ENCODE assay signal across 15 mouse cellular contexts in the genomic region with DNA sequence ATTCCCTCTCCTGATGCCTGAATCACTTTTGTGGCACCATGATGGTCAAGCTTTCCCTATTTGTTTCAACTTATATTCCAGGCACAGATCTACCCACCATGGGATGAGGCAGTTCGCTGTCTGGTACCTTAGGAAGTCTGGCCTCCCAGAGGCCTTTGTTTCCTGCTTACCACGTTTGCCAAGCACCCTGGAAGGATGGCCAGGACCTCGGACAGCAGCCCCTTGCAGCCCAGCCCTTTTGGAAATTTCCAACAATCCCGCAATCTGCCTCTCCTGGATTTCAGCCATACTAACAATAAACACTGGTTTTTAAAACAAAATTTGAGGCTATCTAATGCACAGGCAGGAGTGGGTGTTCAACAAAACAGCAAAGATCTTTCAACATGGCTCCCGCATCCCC.
DNase-seq lines count a peak whose midpoint lies in the region; ATAC-seq and TF ChIP-seq lines count a peak whose summit lies in the region.
"Had no signal": no experiment of that assay in that cellular context is flagged by ENCODE, and none has a peak within 500 bp of the region (broad histone marks: within the 10 kb centered on the region; RNA-seq: fewer than 3 reads in every experiment).

No protein-coding gene starts in this region.

- H3ac ChIP-seq in myocyte (ENCODE audit: control insufficient read depth, insufficient read length) = no peak overlapping the region

- no peak overlapping the region for H3K9ac ChIP-seq in kidney, postnatal 0 days (ENCODE audit: low read depth, low read length)
- H3K9ac ChIP-seq in forebrain, embryonic 14.5 days (ENCODE audit: low read length) = no peak overlapping the region
- H3K9ac ChIP-seq: heart, embryonic 12.5 days; hindbrain, embryonic 15.5 days; liver, embryonic 12.5 days had no signal

- H3K9me3 ChIP-seq in kidney, postnatal 0 days (replicated peaks; ENCODE audit: low read length) = no peaks in the 10 kb centered on the region
- no peaks in the 10 kb centered on the region for H3K9me3 ChIP-seq in forebrain, embryonic 14.5 days (replicated peaks; ENCODE audit: control insufficient read depth, low read length)
- H3K9me3 ChIP-seq: heart, embryonic 12.5 days; hindbrain, embryonic 15.5 days; megakaryocyte, embryonic 14.5 days had no signal

- H3K4me3 ChIP-seq in kidney, postnatal 0 days (replicated peaks; ENCODE audit: low read depth, low read length) = no peak overlapping the region
- H3K4me3 ChIP-seq in myocyte = no peak overlapping the region
- no peak overlapping the region for H3K4me3 ChIP-seq in forebrain, embryonic 14.5 days (ENCODE audit: low read depth, low read length)
- H3K4me3 ChIP-seq: heart, embryonic 12.5 days; hindbrain, embryonic 15.5 days; left cerebral cortex, adult 2 months; liver, embryonic 12.5 days; megakaryocyte, embryonic 14.5 days had no signal

- H3K36me3 ChIP-seq in kidney, postnatal 0 days (ENCODE audit: insufficient read depth, low read length) = no peaks in the 10 kb centered on the region
- no peaks in the 10 kb centered on the region for H3K36me3 ChIP-seq in myocyte (ENCODE audit: control insufficient read depth, insufficient read depth)
- H3K36me3 ChIP-seq in forebrain, embryonic 14.5 days (ENCODE audit: control insufficient read depth, insufficient read depth, low read length) = no peaks in the 10 kb centered on the region
- H3K36me3 ChIP-seq: heart, embryonic 12.5 days; hindbrain, embryonic 15.5 days; liver, embryonic 12.5 days had no signal

- TF ChIP-seq CTCF in kidney, postnatal 0 days (IDR thresholded peaks at IDR 0.05; ENCODE audit: low read depth) = no peak

- H3K4me2 ChIP-seq in kidney, postnatal 0 days (ENCODE audit: low read length) = no peak overlapping the region
- H3K4me2 ChIP-seq in myocyte (ENCODE audit: low read depth) = no peak overlapping the region
- no peak overlapping the region for H3K4me2 ChIP-seq in forebrain, embryonic 14.5 days (ENCODE audit: low read length)
- H3K4me2 ChIP-seq: heart, embryonic 12.5 days; hindbrain, embryonic 15.5 days; liver, embryonic 12.5 days had no signal

- ATAC-seq in kidney, postnatal 0 days (replicated peaks; ENCODE audit: low FRiP score, low read depth) = no peak
- ATAC-seq in monocyte, adult 5-6 weeks (replicated peaks; ENCODE audit: insufficient number of reproducible peaks, low FRiP score, low TSS enrichment, poor library complexity, severe bottlenecking) = no peak
- no peak for ATAC-seq in forebrain, embryonic 14.5 days
- ATAC-seq: liver, embryonic 12.5 days had no signal

- no peaks in the 10 kb centered on the region for H3K27me3 ChIP-seq in kidney, postnatal 0 days (ENCODE audit: insufficient read depth, low read length)
- peaks cover 19% of the 10 kb centered on the region for H3K27me3 ChIP-seq in myocyte (ENCODE audit: control insufficient read depth, insufficient read depth, insufficient read length)
- H3K27me3 ChIP-seq in forebrain, embryonic 14.5 days (replicated peaks; ENCODE audit: control insufficient read depth, insufficient read depth, low read length) = no peaks in the 10 kb centered on the region
- H3K27me3 ChIP-seq: heart, embryonic 12.5 days; hindbrain, embryonic 15.5 days; liver, embryonic 12.5 days had no signal

- no peaks in the 10 kb centered on the region for H3K4me1 ChIP-seq in kidney, postnatal 0 days (replicated peaks; ENCODE audit: insufficient read depth, low read length)
- H3K4me1 ChIP-seq in forebrain, embryonic 14.5 days (ENCODE audit: control insufficient read depth, insufficient read depth, low read length) = peaks cover 1% of the 10 kb centered on the region; the same call in 1 of the 2 replicates
- H3K4me1 ChIP-seq: heart, embryonic 12.5 days; hindbrain, embryonic 15.5 days; liver, embryonic 12.5 days; megakaryocyte, embryonic 14.5 days had no signal

- TF ChIP-seq POLR2A in myocyte (IDR thresholded peaks at IDR 0.05; ENCODE audit: insufficient read length, low read depth) = no peak

- no peaks in the 10 kb centered on the region for H3K79me2 ChIP-seq in myocyte (ENCODE audit: control insufficient read depth, insufficient read depth)

- peak; percentile 65 for DNase-seq in kidney, postnatal 0 days (ENCODE audit: low spot score)
- DNase-seq in kidney, adult 9 months = no peak
- DNase-seq in retina, embryonic 14.5 days (ENCODE audit: low spot score) = peak; percentile 34
- DNase-seq in retina, postnatal 1 day = no peak
- DNase-seq in embryo, embryonic 10.5 days (ENCODE audit: low spot score) = peak; percentile 47
- no peak for DNase-seq in forebrain, embryonic 14.5 days (ENCODE audit: low spot score)
- DNase-seq: kidney, postnatal 25 days; right cerebral cortex, postnatal 4 days had no signal

- 31% methylated on average over 5 of the region's 5 CpGs for WGBS in kidney, postnatal 0 days
- WGBS in forebrain, embryonic 14.5 days = 41% methylated on average over 5 of the region's 5 CpGs

- no peak overlapping the region for H3K27ac ChIP-seq in kidney, postnatal 0 days
- H3K27ac ChIP-seq in forebrain, embryonic 14.5 days (ENCODE audit: low read depth, low read length) = no peak overlapping the region
- H3K27ac ChIP-seq: hindbrain, embryonic 15.5 days; left cerebral cortex, adult 2 months; liver, embryonic 12.5 days had no signal

TF ChIP-seq in myocyte, 11 proteins besides CTCF, POLR2A, EP300 and RAD21:
- peak; percentile 77 for TF ChIP-seq REST (IDR thresholded peaks at IDR 0.05; ENCODE audit: insufficient read depth, insufficient read length)
- no peak for TF ChIP-seq TCF12 (IDR thresholded peaks at IDR 0.05; ENCODE audit: insufficient read depth, poor library complexity, severe bottlenecking)

Comparison
In these comparisons a context has a peak if more than half of its experiments do, and no peak if none do; other contexts are left out.
1. DNase-seq: peak in kidney, postnatal 0 days (single experiment), retina, embryonic 14.5 days (single experiment) and embryo, embryonic 10.5 days (single experiment); none in kidney, adult 9 months (single experiment), retina, postnatal 1 day (single experiment) and forebrain, embryonic 14.5 days (single experiment).